Mouse (Mus musculus): ENCODE measurements around the gene Cmtm5. TPM values are rescaled to one million over a fixed set of nuclear protein-coding genes. Genes with fewer than 3 reads are reported as not detected.
"Not testable (repeated sequence)": the region's sequence is repeated elsewhere in the genome, so short reads cannot be mapped to it uniquely, and the experiment has no call there.

Gene Cmtm5
- polyA plus RNA-seq, 1 experiment from 2014 or later: 2.3 TPM

- 81% methylated on average over 15 of the region's 15 CpGs for WGBS
- H3K36me3 ChIP-seq: no peaks in the 10 kb centered on the region
These were observed 2.6 kb downstream of the Cmtm5 start for GRCm38 (mm10) chr14:54938431-54939219.

GRCm38 (mm10) chr14:54939434-54940175 lies 3.5 kb downstream of the Cmtm5 start:
- peak; percentile 77 for ATAC-seq
- 0 out of 2 replicates have a peak, but pooled peaks cover 3% of the 10 kb centered on the region for H3K4me1 ChIP-seq (replicated peaks)

More at GRCm38 (mm10) chr14:54938431-54939219, 2.6 kb downstream of the Cmtm5 start:
- no peaks in the 10 kb centered on the region for H3K9me3 ChIP-seq
- H3K27me3 ChIP-seq (replicated peaks): no peaks in the 10 kb centered on the region
- no peak overlapping the region for H3K9ac ChIP-seq
- no peak overlapping the region for H3K27ac ChIP-seq
- H3K4me3 ChIP-seq (replicated peaks): no peak overlapping the region
- no peak overlapping the region for H3K4me2 ChIP-seq (replicated peaks)
- 0 out of 2 replicates have a peak, but pooled peaks cover 3% of the 10 kb centered on the region for H3K4me1 ChIP-seq (replicated peaks)
- no peak for ATAC-seq

GRCm38 (mm10) chr14:54940176-54940530 lies 4.1 kb downstream of the Cmtm5 start:
- no peak for ATAC-seq
- no peaks in the 10 kb centered on the region for H3K36me3 ChIP-seq
- H3K27me3 ChIP-seq (replicated peaks): no peaks in the 10 kb centered on the region
- no peak overlapping the region for H3K4me3 ChIP-seq (replicated peaks)
- no peak overlapping the region for H3K9ac ChIP-seq
- H3K4me2 ChIP-seq (replicated peaks): no peak overlapping the region
- H3K27ac ChIP-seq: no peak overlapping the region
- no peaks in the 10 kb centered on the region for H3K9me3 ChIP-seq
- 71% methylated on average over 3 of the region's 3 CpGs for WGBS
- 0 out of 2 replicates have a peak, but pooled peaks cover 3% of the 10 kb centered on the region for H3K4me1 ChIP-seq (replicated peaks)

More at GRCm38 (mm10) chr14:54939434-54940175, 3.5 kb downstream of the Cmtm5 start:
- Histone ChIP-seq H3K4me3 (replicated peaks) (no peak overlapping the region), H3K36me3 (no peaks in the 10 kb centered on the region), H3K4me2 (replicated peaks) (no peak overlapping the region), H3K27me3 (replicated peaks) (no peaks in the 10 kb centered on the region), H3K9ac (no peak overlapping the region), H3K9me3 (no peaks in the 10 kb centered on the region), H3K27ac (no peak overlapping the region)
- WGBS: 48% methylated on average over 12 of the region's 12 CpGs

- H3K4me1 ChIP-seq (replicated peaks): no peaks in the 10 kb centered on the region
- no peak overlapping the region for H3K27ac ChIP-seq
- no peak overlapping the region for H3K4me2 ChIP-seq (replicated peaks)
- H3K27me3 ChIP-seq (replicated peaks): no peaks in the 10 kb centered on the region
- no peak overlapping the region for H3K9ac ChIP-seq
- ATAC-seq: no peak
- H3K9me3 ChIP-seq: no peaks in the 10 kb centered on the region
- WGBS: 57% methylated on average over 13 of the region's 13 CpGs
- H3K4me3 ChIP-seq (replicated peaks): no peak overlapping the region
- H3K36me3 ChIP-seq: no peaks in the 10 kb centered on the region
These were observed 5.2 kb downstream of the Cmtm5 start for GRCm38 (mm10) chr14:54941024-54941978.

- no peaks in the 10 kb centered on the region for H3K4me1 ChIP-seq (replicated peaks)
- no peak overlapping the region for H3K4me3 ChIP-seq (replicated peaks)
- no peak overlapping the region for H3K27ac ChIP-seq
- H3K9ac ChIP-seq: no peak overlapping the region
- no peaks in the 10 kb centered on the region for H3K27me3 ChIP-seq (replicated peaks)
- 90% methylated on average over 8 of the region's 8 CpGs for WGBS
- no peak for ATAC-seq
- H3K36me3 ChIP-seq: no peaks in the 10 kb centered on the region
- no peaks in the 10 kb centered on the region for H3K9me3 ChIP-seq
- no peak overlapping the region for H3K4me2 ChIP-seq (replicated peaks)
These were observed 6.4 kb downstream of the Cmtm5 start for GRCm38 (mm10) chr14:54942479-54942878.

- Histone ChIP-seq H3K4me2 (replicated peaks) (no peak overlapping the region), H3K27me3 (replicated peaks) (no peaks in the 10 kb centered on the region), H3K9me3 (no peaks in the 10 kb centered on the region), H3K27ac (no peak overlapping the region), H3K36me3 (no peaks in the 10 kb centered on the region), H3K9ac (no peak overlapping the region), H3K4me1 (replicated peaks) (no peaks in the 10 kb centered on the region), H3K4me3 (replicated peaks) (no peak overlapping the region)
- WGBS: 90% methylated on average over 7 of the region's 7 CpGs
- no peak for ATAC-seq
These were observed 7.9 kb downstream of the Cmtm5 start for GRCm38 (mm10) chr14:54943971-54944370.

- Histone ChIP-seq H3K27me3 (replicated peaks) (no peaks in the 10 kb centered on the region), H3K36me3 (no peaks in the 10 kb centered on the region), H3K4me1 (replicated peaks) (no peaks in the 10 kb centered on the region), H3K9ac (no peak overlapping the region), H3K4me2 (replicated peaks) (no peak overlapping the region), H3K27ac (no peak overlapping the region), H3K9me3 (no peaks in the 10 kb centered on the region), H3K4me3 (replicated peaks) (no peak overlapping the region)
- ATAC-seq: no peak
- WGBS: 54% methylated on average over 2 of the region's 2 CpGs
These were observed 8.9 kb downstream of the Cmtm5 start for GRCm38 (mm10) chr14:54944939-54945338.

GRCm38 (mm10) chr14:54945975-54946704 lies 10.1 kb downstream of the Cmtm5 start:
- Histone ChIP-seq H3K9ac (no peak overlapping the region), H3K27me3 (replicated peaks) (no peaks in the 10 kb centered on the region), H3K9me3 (no peaks in the 10 kb centered on the region), H3K36me3 (no peaks in the 10 kb centered on the region), H3K4me1 (replicated peaks) (no peaks in the 10 kb centered on the region), H3K4me3 (replicated peaks) (no peak overlapping the region), H3K4me2 (replicated peaks) (no peak overlapping the region), H3K27ac (no peak overlapping the region)
- WGBS: 78% methylated on average over 19 of the region's 19 CpGs
- ATAC-seq: no peak

GRCm38 (mm10) chr14:54947008-54947407 lies 10.9 kb downstream of the Cmtm5 start:
- WGBS: 93% methylated on average over 11 of the region's 11 CpGs
- H3K27me3 ChIP-seq (replicated peaks); H3K9me3 ChIP-seq; H3K4me2 ChIP-seq (replicated peaks); H3K4me1 ChIP-seq (replicated peaks); H3K9ac ChIP-seq; H3K4me3 ChIP-seq (replicated peaks); ATAC-seq; H3K36me3 ChIP-seq; H3K27ac ChIP-seq: not testable (repeated sequence)

- WGBS: 84% methylated on average over 9 of the region's 9 CpGs
- H3K27ac ChIP-seq: no peak overlapping the region
These were observed 12.7 kb downstream of the Cmtm5 start for GRCm38 (mm10) chr14:54948781-54949180.

GRCm38 (mm10) chr14:54950493-54950892 lies 14.4 kb downstream of the Cmtm5 start:
- WGBS: 63% methylated on average over 12 of the region's 12 CpGs
- no peak overlapping the region for H3K27ac ChIP-seq
- H3K36me3 ChIP-seq: no peaks in the 10 kb centered on the region
- H3K4me2 ChIP-seq (replicated peaks): no peak overlapping the region
- no peak overlapping the region for H3K9ac ChIP-seq
- no peaks in the 10 kb centered on the region for H3K27me3 ChIP-seq (replicated peaks)
- H3K9me3 ChIP-seq: no peaks in the 10 kb centered on the region
- no peak overlapping the region for H3K4me3 ChIP-seq (replicated peaks)
- no peaks in the 10 kb centered on the region for H3K4me1 ChIP-seq (replicated peaks)
- no peak for ATAC-seq

More at GRCm38 (mm10) chr14:54948781-54949180, 12.7 kb downstream of the Cmtm5 start:
- H3K4me1 ChIP-seq (replicated peaks): no peaks in the 10 kb centered on the region
- H3K9me3 ChIP-seq: no peaks in the 10 kb centered on the region
- H3K9ac ChIP-seq: no peak overlapping the region
- no peaks in the 10 kb centered on the region for H3K27me3 ChIP-seq (replicated peaks)
- H3K4me3 ChIP-seq (replicated peaks): no peak overlapping the region
- ATAC-seq: no peak
- no peaks in the 10 kb centered on the region for H3K36me3 ChIP-seq
- H3K4me2 ChIP-seq (replicated peaks): no peak overlapping the region
